Mouse (Mus musculus): ENCODE results near the gene Zfp87. TPM values are rescaled to one million over a fixed set of nuclear protein-coding genes. Genes with fewer than 3 reads are reported as not detected.
A peak's percentile ranks its signal among the peaks of the same experiment; 100 is the strongest.

Gene Zfp87
- 19.3 and 22.0 TPM in 2 replicates for polyA plus RNA-seq (2014; fragmentation: Nextera tagmentation; extraction: Ambion mirVana)

GRCm38 (mm10) chr13:67525753-67526410, at the start of gene Zfp87, which contains the start of gene Gm26965:
Zfp87 (minus strand) TSS chr13:67526177.
Gm26965 (minus strand) TSS chr13:67526151.
- Histone ChIP-seq H3K4me1 (ENCODE audit: control insufficient read depth in 2 of 2, insufficient read depth in 2 of 2, low read length in 2 of 2) (peaks cover 0 to 15% of the 10 kb centered on the region in 2 experiments; a peak in 3 of 4 replicates), H3K4me3 (ENCODE audit: control insufficient read depth in 1 of 2, insufficient read depth in 1 of 2, low read depth in 1 of 2, low read length in 2 of 2) (peak within 1 kb of the TSS; percentile 78 to 93), H3K36me3 (ENCODE audit: control insufficient read depth, insufficient read depth, low read length) (peaks cover 2% of the 10 kb centered on the region), H3K4me2 (ENCODE audit: low read length) (peak within 1 kb of the TSS; percentile 92), H3K9ac (ENCODE audit: low read length) (peak within 1 kb of the TSS; percentile 84), H3K27ac (replicated peaks in 1 of 2; ENCODE audit: control insufficient read depth in 1 of 2, insufficient read depth in 1 of 2, low read depth in 2 of 2, low read length in 2 of 2) (peak within 1 kb of the TSS; percentile 64 to 68), H3K27me3 (ENCODE audit: control insufficient read depth, insufficient read depth, low read length) (no peaks in the 10 kb centered on the region), H3K9me3 (ENCODE audit: control insufficient read depth, low read length) (no peaks in the 10 kb centered on the region)
- peak; percentile 96 for ATAC-seq (ENCODE audit: insufficient number of reproducible peaks, insufficient read depth, low FRiP score, low read depth)
- under 1% methylated on average over 27 of the region's 27 CpGs for whole genome bisulfite sequencing

GRCm38 (mm10) chr13:67572591-67573189, 46.7 kb upstream of the Zfp87 start:
- Histone ChIP-seq H3K9ac (ENCODE audit: low read length) (no peak overlapping the region), H3K36me3 (ENCODE audit: control insufficient read depth, insufficient read depth, low read length) (no peaks in the 10 kb centered on the region), H3K4me1 (ENCODE audit: control insufficient read depth in 2 of 2, insufficient read depth in 2 of 2, low read length in 2 of 2) (no peaks in the 10 kb centered on the region), H3K27me3 (ENCODE audit: control insufficient read depth, insufficient read depth, low read length) (no peaks in the 10 kb centered on the region), H3K4me3 (ENCODE audit: control insufficient read depth in 1 of 2, insufficient read depth in 1 of 2, low read depth in 1 of 2, low read length in 2 of 2) (no peak overlapping the region), H3K4me2 (ENCODE audit: low read length) (no peak overlapping the region), H3K27ac (replicated peaks in 1 of 2; ENCODE audit: control insufficient read depth in 1 of 2, insufficient read depth in 1 of 2, low read depth in 2 of 2, low read length in 2 of 2) (no peak overlapping the region), H3K9me3 (ENCODE audit: control insufficient read depth, low read length) (no peaks in the 10 kb centered on the region)
- ATAC-seq (ENCODE audit: insufficient number of reproducible peaks, insufficient read depth, low FRiP score, low read depth), result no peak
- WGBS, result 56% methylated on average over 5 of the region's 5 CpGs

GRCm38 (mm10) chr13:67553730-67554129, 27.8 kb upstream of the Zfp87 start, which contains the start of gene Zfp748:
Zfp748 (minus strand) TSS chr13:67553830.
- Histone ChIP-seq H3K27me3 (ENCODE audit: control insufficient read depth, insufficient read depth, low read length) (no peaks in the 10 kb centered on the region), H3K4me1 (ENCODE audit: control insufficient read depth in 2 of 2, insufficient read depth in 2 of 2, low read length in 2 of 2) (peaks cover 3 to 13% of the 10 kb centered on the region in 2 experiments; a peak in 3 of 4 replicates), H3K9me3 (ENCODE audit: control insufficient read depth, low read length) (no peaks in the 10 kb centered on the region), H3K4me3 (ENCODE audit: control insufficient read depth in 1 of 2, insufficient read depth in 1 of 2, low read depth in 1 of 2, low read length in 2 of 2) (peak within 1 kb of the TSS; percentile 86 to 95), H3K36me3 (ENCODE audit: control insufficient read depth, insufficient read depth, low read length) (no peaks in the 10 kb centered on the region), H3K4me2 (ENCODE audit: low read length) (peak within 1 kb of the TSS; percentile 87), H3K9ac (ENCODE audit: low read length) (peak within 1 kb of the TSS; percentile 92), H3K27ac (replicated peaks in 1 of 2; ENCODE audit: control insufficient read depth in 1 of 2, insufficient read depth in 1 of 2, low read depth in 2 of 2, low read length in 2 of 2) (peak within 1 kb of the TSS; percentile 91 to 92)
- WGBS, result 70% methylated on average over 4 of the region's 4 CpGs
- no peak for ATAC-seq (ENCODE audit: insufficient number of reproducible peaks, insufficient read depth, low FRiP score, low read depth)

GRCm38 (mm10) chr13:67552505-67553346, 26.7 kb upstream of the Zfp87 start:
- H3K9me3 ChIP-seq (ENCODE audit: control insufficient read depth, low read length), result no peaks in the 10 kb centered on the region
- under 1% methylated on average over 44 of the region's 44 CpGs for WGBS
- H3K4me3 ChIP-seq (ENCODE audit: control insufficient read depth in 1 of 2, insufficient read depth in 1 of 2, low read depth in 1 of 2, low read length in 2 of 2), result peak overlapping the region; percentile 86 to 95
- H3K36me3 ChIP-seq (ENCODE audit: control insufficient read depth, insufficient read depth, low read length), result no peaks in the 10 kb centered on the region
- no peaks in the 10 kb centered on the region for H3K27me3 ChIP-seq (ENCODE audit: control insufficient read depth, insufficient read depth, low read length)
- peaks cover 3 to 13% of the 10 kb centered on the region in 2 experiments; a peak in 3 of 4 replicates for H3K4me1 ChIP-seq (ENCODE audit: control insufficient read depth in 2 of 2, insufficient read depth in 2 of 2, low read length in 2 of 2)
- peak; percentile 89 for ATAC-seq (ENCODE audit: insufficient number of reproducible peaks, insufficient read depth, low FRiP score, low read depth)
- peak overlapping the region; percentile 91 to 92 for H3K27ac ChIP-seq (replicated peaks in 1 of 2; ENCODE audit: control insufficient read depth in 1 of 2, insufficient read depth in 1 of 2, low read depth in 2 of 2, low read length in 2 of 2)
- H3K9ac ChIP-seq (ENCODE audit: low read length), result peak overlapping the region; percentile 92
- peak overlapping the region; percentile 87 for H3K4me2 ChIP-seq (ENCODE audit: low read length)

- peaks cover 48% of the 10 kb centered on the region for H3K36me3 ChIP-seq (ENCODE audit: control insufficient read depth, insufficient read depth, low read length)
- H3K4me2 ChIP-seq (ENCODE audit: low read length), result no peak overlapping the region
- WGBS, result 84% methylated on average over 1 of the region's 1 CpGs
- H3K9ac ChIP-seq (ENCODE audit: low read length), result no peak overlapping the region
- no peaks in the 10 kb centered on the region for H3K4me1 ChIP-seq (ENCODE audit: control insufficient read depth in 2 of 2, insufficient read depth in 2 of 2, low read length in 2 of 2)
- no peak overlapping the region for H3K4me3 ChIP-seq (ENCODE audit: control insufficient read depth in 1 of 2, insufficient read depth in 1 of 2, low read depth in 1 of 2, low read length in 2 of 2)
- H3K27ac ChIP-seq (replicated peaks in 1 of 2; ENCODE audit: control insufficient read depth in 1 of 2, insufficient read depth in 1 of 2, low read depth in 2 of 2, low read length in 2 of 2), result no peak overlapping the region
- no peak for ATAC-seq (ENCODE audit: insufficient number of reproducible peaks, insufficient read depth, low FRiP score, low read depth)
- H3K27me3 ChIP-seq (ENCODE audit: control insufficient read depth, insufficient read depth, low read length), result no peaks in the 10 kb centered on the region
- no peaks in the 10 kb centered on the region for H3K9me3 ChIP-seq (ENCODE audit: control insufficient read depth, low read length)
Measured at GRCm38 (mm10) chr13:67545941-67546340, 20.0 kb upstream of the Zfp87 start.

- no peak overlapping the region for H3K9ac ChIP-seq (ENCODE audit: low read length)
- no peaks in the 10 kb centered on the region for H3K27me3 ChIP-seq (ENCODE audit: control insufficient read depth, insufficient read depth, low read length)
- 74% methylated on average over 3 of the region's 3 CpGs for WGBS
- H3K4me1 ChIP-seq (ENCODE audit: control insufficient read depth in 2 of 2, insufficient read depth in 2 of 2, low read length in 2 of 2), result peaks cover 0 to 15% of the 10 kb centered on the region in 2 experiments; a peak in 3 of 4 replicates
- ATAC-seq (ENCODE audit: insufficient number of reproducible peaks, insufficient read depth, low FRiP score, low read depth), result no peak
- H3K4me3 ChIP-seq (ENCODE audit: control insufficient read depth in 1 of 2, insufficient read depth in 1 of 2, low read depth in 1 of 2, low read length in 2 of 2), result no peak overlapping the region
- no peak overlapping the region for H3K27ac ChIP-seq (replicated peaks in 1 of 2; ENCODE audit: control insufficient read depth in 1 of 2, insufficient read depth in 1 of 2, low read depth in 2 of 2, low read length in 2 of 2)
- H3K9me3 ChIP-seq (ENCODE audit: control insufficient read depth, low read length), result no peaks in the 10 kb centered on the region
- no peak overlapping the region for H3K4me2 ChIP-seq (ENCODE audit: low read length)
- H3K36me3 ChIP-seq (ENCODE audit: control insufficient read depth, insufficient read depth, low read length), result no peaks in the 10 kb centered on the region
Measured at GRCm38 (mm10) chr13:67527049-67527730, 1.2 kb upstream of the Zfp87 start.

- 90% methylated on average over 1 of the region's 1 CpGs for WGBS
- H3K4me3 ChIP-seq (ENCODE audit: control insufficient read depth in 1 of 2, insufficient read depth in 1 of 2, low read depth in 1 of 2, low read length in 2 of 2), result no peak overlapping the region
- no peak for ATAC-seq (ENCODE audit: insufficient number of reproducible peaks, insufficient read depth, low FRiP score, low read depth)
Measured at GRCm38 (mm10) chr13:67500908-67501307, 25.1 kb downstream of the Zfp87 start.

More at GRCm38 (mm10) chr13:67500908-67501307, 25.1 kb downstream of the Zfp87 start:
- Histone ChIP-seq H3K4me1 (ENCODE audit: control insufficient read depth in 2 of 2, insufficient read depth in 2 of 2, low read length in 2 of 2) (peaks cover 2 to 5% of the 10 kb centered on the region in 2 experiments; a peak in 1 of 4 replicates), H3K9me3 (ENCODE audit: control insufficient read depth, low read length) (no peaks in the 10 kb centered on the region), H3K27ac (replicated peaks in 1 of 2; ENCODE audit: control insufficient read depth in 1 of 2, insufficient read depth in 1 of 2, low read depth in 2 of 2, low read length in 2 of 2) (no peak overlapping the region), H3K9ac (ENCODE audit: low read length) (no peak overlapping the region), H3K27me3 (ENCODE audit: control insufficient read depth, insufficient read depth, low read length) (no peaks in the 10 kb centered on the region), H3K4me2 (ENCODE audit: low read length) (no peak overlapping the region), H3K36me3 (ENCODE audit: control insufficient read depth, insufficient read depth, low read length) (no peaks in the 10 kb centered on the region)
